Comparison of ENCODE assay signal across 8 mouse cellular contexts in the genomic region with DNA sequence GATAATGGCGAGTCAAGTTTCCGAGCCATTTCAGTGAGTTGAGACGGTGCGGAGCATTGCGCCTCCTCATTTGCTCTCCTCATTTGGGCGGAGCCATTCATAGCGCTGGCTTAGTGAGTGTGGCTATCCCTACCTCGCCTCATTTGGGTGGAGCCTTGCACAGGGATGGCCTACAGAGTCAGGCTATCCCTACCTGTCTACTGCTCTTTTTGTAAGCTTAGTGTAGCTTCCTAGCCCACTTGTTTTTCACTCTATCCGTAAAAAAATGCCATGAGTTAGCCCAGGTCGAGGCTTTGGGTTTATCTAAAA. TPM values are rescaled to one million over a fixed set of nuclear protein-coding genes. Genes with fewer than 3 reads are reported as not detected.
DNase-seq lines count a peak whose midpoint lies in the region; ATAC-seq and TF ChIP-seq lines count a peak whose summit lies in the region.
"Not testable (repeated sequence)": the region's sequence is repeated elsewhere in the genome, so short reads cannot be mapped to it uniquely, and the experiment has no call there.
"Had no signal": no experiment of that assay in that cellular context is flagged by ENCODE, and none has a peak within 500 bp of the region (broad histone marks: within the 10 kb centered on the region; RNA-seq: fewer than 3 reads in every experiment).

A gene (minus strand): TSS at position 31 of the 309 bp plus-strand sequence.

- not testable (repeated sequence) for H3K9ac ChIP-seq in forebrain, embryonic 15.5 days (replicated peaks); kidney, embryonic 14.5 days (ENCODE audit: low read depth, low read length)

- H3K4me3 ChIP-seq in bone marrow, adult 2 months (replicated peaks; ENCODE audit: control insufficient read depth, low read depth, low read length); forebrain, embryonic 15.5 days; kidney, embryonic 14.5 days (ENCODE audit: low read length); lung, adult 2 months (replicated peaks; ENCODE audit: extremely low read depth, low read depth, low read length): not testable (repeated sequence)

- H3K27ac ChIP-seq in bone marrow, adult 2 months (ENCODE audit: control insufficient read depth, insufficient read depth, low read depth, low read length, poor library complexity); forebrain, embryonic 15.5 days (replicated peaks); kidney, embryonic 14.5 days (ENCODE audit: low read depth, low read length): not testable (repeated sequence)

- H3K4me2 ChIP-seq in forebrain, embryonic 15.5 days (replicated peaks); kidney, embryonic 14.5 days (replicated peaks; ENCODE audit: low read depth, low read length): not testable (repeated sequence)

- no CpG with 5 or more reads among the region's 10 CpGs for whole genome bisulfite sequencing in bone marrow, adult 2 months
- WGBS in forebrain, embryonic 15.5 days = no CpG with 5 or more reads among the region's 10 CpGs
- no CpG with 5 or more reads among the region's 10 CpGs for WGBS in kidney, embryonic 14.5 days
- whole genome bisulfite sequencing in lung, adult 2 months = no CpG with 5 or more reads among the region's 10 CpGs

- TF ChIP-seq CTCF in bone marrow, adult 2 months (IDR thresholded peaks at IDR 0.05; ENCODE audit: control insufficient read depth, insufficient read depth, low read length); lung, adult 2 months (IDR thresholded peaks at IDR 0.05; ENCODE audit: insufficient read depth, low read length): not testable (repeated sequence)

- H3K36me3 ChIP-seq in forebrain, embryonic 15.5 days; kidney, embryonic 14.5 days (ENCODE audit: control insufficient read depth, insufficient read depth, low read length): not testable (repeated sequence)

- H3K4me1 ChIP-seq in bone marrow, adult 2 months (ENCODE audit: control insufficient read depth, insufficient read depth, low read length); forebrain, embryonic 15.5 days; kidney, embryonic 14.5 days (ENCODE audit: control insufficient read depth, insufficient read depth, low read length); lung, adult 2 months (ENCODE audit: control insufficient read depth, insufficient read depth, low read length): not testable (repeated sequence)

- peak; percentile 85 for ATAC-seq in forebrain, embryonic 15.5 days (replicated peaks)
- ATAC-seq in kidney, embryonic 14.5 days (ENCODE audit: low FRiP score, low TSS enrichment) = peak; percentile 90
- peak; percentile 72 for ATAC-seq in monocyte, adult 5-6 weeks (replicated peaks; ENCODE audit: insufficient number of reproducible peaks, low FRiP score, low TSS enrichment, poor library complexity, severe bottlenecking)

- DNase-seq in heart, postnatal 10 days; left cerebral cortex, postnatal 25 days (ENCODE audit: low spot score in 2 of 2); lung, adult 2 months: not testable (repeated sequence)

- intact Hi-C loops in heart, postnatal 10 days (cut with DNase I); left cerebral cortex, postnatal 25 days (cut with DNase I): not testable (repeated sequence)

- H3K27me3 ChIP-seq in forebrain, embryonic 15.5 days; kidney, embryonic 14.5 days (ENCODE audit: control insufficient read depth, insufficient read depth, low read length): not testable (repeated sequence)

- H3K9me3 ChIP-seq in forebrain, embryonic 15.5 days; kidney, embryonic 14.5 days (ENCODE audit: control insufficient read depth, low read length): not testable (repeated sequence)

- TF ChIP-seq POLR2A in bone marrow, adult 2 months (IDR thresholded peaks at IDR 0.05; ENCODE audit: borderline replicate concordance, control insufficient read depth, low read depth, low read length); lung, adult 2 months (IDR thresholded peaks at IDR 0.05; ENCODE audit: borderline replicate concordance, extremely low read depth, low read depth, low read length): not testable (repeated sequence)

RNA-seq across cellular contexts. Expression of the gene that starts here (rescaled TPM):
- polyA plus RNA-seq in bone marrow, adult 2 months (2011; ENCODE audit: insufficient read depth, insufficient read length, low replicate concordance, missing spikeins) = 5.1 and 11.7 TPM in 2 replicates
- 14.9 and 18.4 TPM in 2 replicates for polyA plus RNA-seq in forebrain, embryonic 15.5 days (2015; fragmentation: Nextera tagmentation; extraction: Ambion mirVana)
- 10 to 100 TPM; 15.1 to 21.9 TPM for total RNA-seq in heart, postnatal 10 days (2021)
- 41.4 and 41.7 TPM in 2 replicates for polyA plus RNA-seq in kidney, embryonic 14.5 days (2014; fragmentation: Nextera tagmentation; extraction: Ambion mirVana)
- 10 to 100 TPM; 26.8 to 34.2 TPM for total RNA-seq in left cerebral cortex, postnatal 25 days (2021)
- 18.1 and 23.3 TPM in 2 replicates for polyA plus RNA-seq in lung, adult 2 months (2012; rRNA removed)
- 21.2 to 71.6 TPM (median 36.3 TPM) in 3 replicates for total RNA-seq in monocyte, adult 5-6 weeks (2017)
- polyA plus RNA-seq: cortical plate, adult 2 months had no signal
